Mouse (Mus musculus): ENCODE results near the gene Ccdc184. TPM values are rescaled to one million over a fixed set of nuclear protein-coding genes. Genes with fewer than 3 reads are reported as not detected.

Ccdc184 gene
- polyA plus RNA-seq (2016; fragmentation: Nextera tagmentation; extraction: Ambion mirVana): 7.3 and 11.2 TPM in 2 replicates

GRCm38 (mm10) chr15:98166963-98167644 lies at the start of gene Ccdc184:
TSS of gene Ccdc184 (plus strand) at chr15:98167158.
- Histone ChIP-seq H3K9me3 (replicated peaks) (no peaks in the 10 kb centered on the region), H3K36me3 (no peaks in the 10 kb centered on the region), H3K27me3 (ENCODE audit: low read depth, poor library complexity, severe bottlenecking) (peaks cover 65% of the 10 kb centered on the region), H3K27ac (replicated peaks) (peak within 1 kb of the TSS; percentile 89), H3K4me3 (peak within 1 kb of the TSS; percentile 67), H3K4me1 (peaks cover 49% of the 10 kb centered on the region)
- peak; percentile 28 for DNase-seq (ENCODE audit: low spot score)
- 2% methylated on average over 16 of the region's 18 CpGs for WGBS

- DNase-seq (ENCODE audit: low spot score): no peak
- Histone ChIP-seq H3K9me3 (replicated peaks) (no peaks in the 10 kb centered on the region), H3K4me3 (no peak overlapping the region), H3K27me3 (ENCODE audit: low read depth, poor library complexity, severe bottlenecking) (no peaks in the 10 kb centered on the region), H3K36me3 (peaks cover 74% of the 10 kb centered on the region), H3K27ac (replicated peaks) (no peak overlapping the region), H3K4me1 (no peaks in the 10 kb centered on the region; the same call in 1 of the 2 replicates)
- WGBS: 90% methylated on average over 12 of the region's 12 CpGs
Observed at GRCm38 (mm10) chr15:98119363-98119762, 47.6 kb upstream of the Ccdc184 start.

- peaks cover 81% of the 10 kb centered on the region for H3K36me3 ChIP-seq
- no peak for DNase-seq (ENCODE audit: low spot score)
- H3K4me3 ChIP-seq: no peak overlapping the region
- no peaks in the 10 kb centered on the region for H3K9me3 ChIP-seq (replicated peaks)
- H3K27me3 ChIP-seq (ENCODE audit: low read depth, poor library complexity, severe bottlenecking): no peaks in the 10 kb centered on the region
- 94% methylated on average over 20 of the region's 20 CpGs for WGBS
- H3K27ac ChIP-seq (replicated peaks): no peak overlapping the region
- no peaks in the 10 kb centered on the region; the same call in 1 of the 2 replicates for H3K4me1 ChIP-seq
Observed at GRCm38 (mm10) chr15:98120831-98121230, 46.1 kb upstream of the Ccdc184 start.

GRCm38 (mm10) chr15:98131001-98131400 lies 36.0 kb upstream of the Ccdc184 start:
- 94% methylated on average over 4 of the region's 4 CpGs for WGBS
- no peak overlapping the region for H3K4me3 ChIP-seq
- no peaks in the 10 kb centered on the region for H3K27me3 ChIP-seq (ENCODE audit: low read depth, poor library complexity, severe bottlenecking)
- peaks cover 98% of the 10 kb centered on the region for H3K36me3 ChIP-seq
- H3K9me3 ChIP-seq (replicated peaks): no peaks in the 10 kb centered on the region
- H3K27ac ChIP-seq (replicated peaks): no peak overlapping the region
- no peak for DNase-seq (ENCODE audit: low spot score)
- no peaks in the 10 kb centered on the region for H3K4me1 ChIP-seq

GRCm38 (mm10) chr15:98131451-98131850 lies 35.5 kb upstream of the Ccdc184 start:
- 91% methylated on average over 7 of the region's 7 CpGs for WGBS
- Histone ChIP-seq H3K27me3 (ENCODE audit: low read depth, poor library complexity, severe bottlenecking) (no peaks in the 10 kb centered on the region), H3K36me3 (peaks cover 98% of the 10 kb centered on the region), H3K4me1 (no peaks in the 10 kb centered on the region), H3K27ac (replicated peaks) (no peak overlapping the region), H3K9me3 (replicated peaks) (no peaks in the 10 kb centered on the region), H3K4me3 (no peak overlapping the region)
- no peak for DNase-seq (ENCODE audit: low spot score)

GRCm38 (mm10) chr15:98131942-98132655 lies 34.9 kb upstream of the Ccdc184 start:
- no peaks in the 10 kb centered on the region for H3K4me1 ChIP-seq
- H3K27me3 ChIP-seq (ENCODE audit: low read depth, poor library complexity, severe bottlenecking): no peaks in the 10 kb centered on the region
- no peak overlapping the region for H3K4me3 ChIP-seq
- H3K36me3 ChIP-seq: peaks cover 98% of the 10 kb centered on the region
- WGBS: 91% methylated on average over 15 of the region's 15 CpGs
- no peak overlapping the region for H3K27ac ChIP-seq (replicated peaks)
- no peak for DNase-seq (ENCODE audit: low spot score)
- no peaks in the 10 kb centered on the region for H3K9me3 ChIP-seq (replicated peaks)

- 95% methylated on average over 3 of the region's 3 CpGs for WGBS
- Histone ChIP-seq H3K27me3 (ENCODE audit: low read depth, poor library complexity, severe bottlenecking) (no peaks in the 10 kb centered on the region), H3K4me1 (no peaks in the 10 kb centered on the region), H3K9me3 (replicated peaks) (no peaks in the 10 kb centered on the region), H3K27ac (replicated peaks) (no peak overlapping the region), H3K36me3 (peaks cover 96% of the 10 kb centered on the region), H3K4me3 (no peak overlapping the region)
- DNase-seq (ENCODE audit: low spot score): no peak
Observed at GRCm38 (mm10) chr15:98133471-98133870, 33.5 kb upstream of the Ccdc184 start.

- 89% methylated on average over 4 of the region's 4 CpGs for WGBS
- Histone ChIP-seq H3K27ac (replicated peaks) (no peak overlapping the region), H3K36me3 (peaks cover 97% of the 10 kb centered on the region), H3K4me1 (no peaks in the 10 kb centered on the region), H3K27me3 (ENCODE audit: low read depth, poor library complexity, severe bottlenecking) (no peaks in the 10 kb centered on the region), H3K9me3 (replicated peaks) (no peaks in the 10 kb centered on the region), H3K4me3 (no peak overlapping the region)
- DNase-seq (ENCODE audit: low spot score): no peak
Observed at GRCm38 (mm10) chr15:98134034-98134433, 32.9 kb upstream of the Ccdc184 start.

GRCm38 (mm10) chr15:98134666-98135065 lies 32.3 kb upstream of the Ccdc184 start:
- H3K27me3 ChIP-seq (ENCODE audit: low read depth, poor library complexity, severe bottlenecking): no peaks in the 10 kb centered on the region
- DNase-seq (ENCODE audit: low spot score): no peak
- H3K4me1 ChIP-seq: no peaks in the 10 kb centered on the region
- H3K9me3 ChIP-seq (replicated peaks): no peaks in the 10 kb centered on the region
- H3K4me3 ChIP-seq: no peak overlapping the region
- H3K27ac ChIP-seq (replicated peaks): no peak overlapping the region
- 92% methylated on average over 3 of the region's 3 CpGs for WGBS
- H3K36me3 ChIP-seq: peaks cover 97% of the 10 kb centered on the region

GRCm38 (mm10) chr15:98135671-98136070 lies 31.3 kb upstream of the Ccdc184 start:
- no peak overlapping the region for H3K4me3 ChIP-seq
- no peaks in the 10 kb centered on the region for H3K27me3 ChIP-seq (ENCODE audit: low read depth, poor library complexity, severe bottlenecking)
- DNase-seq (ENCODE audit: low spot score): no peak
- no peak overlapping the region for H3K27ac ChIP-seq (replicated peaks)
- whole genome bisulfite sequencing: 93% methylated on average over 13 of the region's 13 CpGs
- H3K36me3 ChIP-seq: peaks cover 97% of the 10 kb centered on the region
- no peaks in the 10 kb centered on the region for H3K4me1 ChIP-seq
- no peaks in the 10 kb centered on the region for H3K9me3 ChIP-seq (replicated peaks)

- WGBS: 97% methylated on average over 9 of the region's 9 CpGs
- H3K27me3 ChIP-seq (ENCODE audit: low read depth, poor library complexity, severe bottlenecking): no peaks in the 10 kb centered on the region
- no peak for DNase-seq (ENCODE audit: low spot score)
- no peak overlapping the region for H3K27ac ChIP-seq (replicated peaks)
- H3K4me3 ChIP-seq: no peak overlapping the region
- peaks cover 95% of the 10 kb centered on the region for H3K36me3 ChIP-seq
- H3K4me1 ChIP-seq: no peaks in the 10 kb centered on the region
- H3K9me3 ChIP-seq (replicated peaks): no peaks in the 10 kb centered on the region
Observed at GRCm38 (mm10) chr15:98136871-98137270, 30.1 kb upstream of the Ccdc184 start.

GRCm38 (mm10) chr15:98139763-98140162 lies 27.2 kb upstream of the Ccdc184 start:
- peaks cover 74% of the 10 kb centered on the region for H3K36me3 ChIP-seq

GRCm38 (mm10) chr15:98140809-98141208 lies 26.1 kb upstream of the Ccdc184 start:
- Histone ChIP-seq H3K27me3 (ENCODE audit: low read depth, poor library complexity, severe bottlenecking) (no peaks in the 10 kb centered on the region), H3K36me3 (peaks cover 63% of the 10 kb centered on the region), H3K4me1 (peaks cover 11% of the 10 kb centered on the region), H3K4me3 (no peak overlapping the region), H3K9me3 (replicated peaks) (no peaks in the 10 kb centered on the region), H3K27ac (replicated peaks) (no peak overlapping the region)
- WGBS: 93% methylated on average over 5 of the region's 5 CpGs
- no peak for DNase-seq (ENCODE audit: low spot score)

More at GRCm38 (mm10) chr15:98139763-98140162, 27.2 kb upstream of the Ccdc184 start:
- H3K27me3 ChIP-seq (ENCODE audit: low read depth, poor library complexity, severe bottlenecking): no peaks in the 10 kb centered on the region
- 90% methylated on average over 7 of the region's 7 CpGs for WGBS
- H3K4me1 ChIP-seq: peaks cover 6% of the 10 kb centered on the region
- DNase-seq (ENCODE audit: low spot score): no peak
- no peaks in the 10 kb centered on the region for H3K9me3 ChIP-seq (replicated peaks)
- H3K4me3 ChIP-seq: no peak overlapping the region
- H3K27ac ChIP-seq (replicated peaks): no peak overlapping the region
